Mouse (Mus musculus) stomach, embryonic 15.5 days (tissue): ENCODE measurements around the gene Thsd7a. TPM values are rescaled to one million over a fixed set of nuclear protein-coding genes. Genes with fewer than 3 reads are reported as not detected.

Experiments
- ATAC-seq: fragments of 200-750 bp; cut with Nextera tagmentation; 2 replicates; pipeline ENCODE4 v1.8.0; 2017; ENCODE audit warnings: low read depth, moderate number of reproducible peaks, moderate TSS enrichment; ENCODE audit not compliant: insufficient read depth, low FRiP score
- H3K27ac ChIP-seq: fragments of 300-500 bp; sonication (generic); 2 replicates; pipeline ENCODE4 v1.5.1; 2015; ENCODE audit warnings: mild to moderate bottlenecking, inconsistent platforms
- H3K27me3 ChIP-seq: fragments of 300-500 bp; sonication (generic); replicated peaks from 2 replicates; pipeline ENCODE4 v1.6.1; 2015; ENCODE audit warnings: inconsistent platforms
- H3K36me3 ChIP-seq: fragments of 300-500 bp; sonication (generic); 2 replicates; pipeline ENCODE4 v1.6.1; 2015; ENCODE audit warnings: inconsistent platforms
- H3K4me1 ChIP-seq: fragments of 300-500 bp; sonication (generic); 2 replicates; pipeline ENCODE4 v1.6.1; 2015; ENCODE audit warnings: inconsistent platforms
- H3K4me2 ChIP-seq: fragments of 300-500 bp; sonication (generic); 2 replicates; pipeline ENCODE4 v1.6.1; 2015; ENCODE audit warnings: mild to moderate bottlenecking, inconsistent platforms
- H3K4me3 ChIP-seq: fragments of 300-500 bp; sonication (generic); replicated peaks from 2 replicates; pipeline ENCODE4 v1.5.1; 2015; ENCODE audit warnings: inconsistent platforms
- H3K9ac ChIP-seq: fragments of 300-500 bp; sonication (generic); 2 replicates; pipeline ENCODE4 v1.6.1; 2015; ENCODE audit warnings: inconsistent platforms
- H3K9me3 ChIP-seq: fragments of 300-500 bp; sonication (generic); 2 replicates; pipeline ENCODE4 v1.6.1; 2016; ENCODE audit warnings: inconsistent platforms
- WGBS: fragments of 180-500 bp; shearing (Covaris S2); methylation state at CpG from one replicate; pipeline ENCODE4 v1.1.7; 2015; 5-methylcytosine and 5-hydroxymethylcytosine counted together
- polyA plus RNA-seq: library from polyadenylated mRNA; unstranded; fragments of >200 nt; fragmentation: Nextera tagmentation; extraction: Ambion mirVana; gene quantifications from 2 replicates; pipeline ENCODE4 v1.2.1, GENCODE M21; 2015

Thsd7a gene
- polyA plus RNA-seq, 1 experiment from 2014 or later = 3.4 TPM

DNA sequence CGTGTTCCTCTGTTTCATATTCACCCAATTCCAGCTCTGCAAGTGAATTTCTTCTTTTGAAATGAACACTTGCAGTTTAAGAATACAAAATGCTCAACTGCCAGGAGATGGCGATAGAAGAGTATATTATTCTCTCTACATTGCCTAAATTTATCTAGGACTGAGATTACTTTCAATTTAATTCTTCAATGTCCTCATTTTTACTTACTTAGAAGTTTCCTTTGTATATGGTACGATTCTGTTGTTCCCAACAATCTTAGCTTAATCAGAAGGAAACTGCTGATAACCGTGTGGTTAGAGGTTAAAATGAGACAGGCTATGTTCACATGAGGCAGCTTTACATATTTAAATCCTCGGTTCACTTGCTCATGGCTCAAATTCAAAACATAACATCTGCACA is 398.5 kb downstream of the Thsd7a start:
- no peaks in the 10 kb centered on the region for H3K36me3 ChIP-seq
- H3K9ac ChIP-seq = no peak overlapping the region
- no peak overlapping the region for H3K27ac ChIP-seq
- no peaks in the 10 kb centered on the region for H3K9me3 ChIP-seq
- H3K27me3 ChIP-seq = no peaks in the 10 kb centered on the region
- no peak overlapping the region for H3K4me3 ChIP-seq
- no peak for ATAC-seq
- no peak overlapping the region for H3K4me2 ChIP-seq
- H3K4me1 ChIP-seq = no peaks in the 10 kb centered on the region
- WGBS = 34% methylated on average over 5 of the region's 5 CpGs

DNA sequence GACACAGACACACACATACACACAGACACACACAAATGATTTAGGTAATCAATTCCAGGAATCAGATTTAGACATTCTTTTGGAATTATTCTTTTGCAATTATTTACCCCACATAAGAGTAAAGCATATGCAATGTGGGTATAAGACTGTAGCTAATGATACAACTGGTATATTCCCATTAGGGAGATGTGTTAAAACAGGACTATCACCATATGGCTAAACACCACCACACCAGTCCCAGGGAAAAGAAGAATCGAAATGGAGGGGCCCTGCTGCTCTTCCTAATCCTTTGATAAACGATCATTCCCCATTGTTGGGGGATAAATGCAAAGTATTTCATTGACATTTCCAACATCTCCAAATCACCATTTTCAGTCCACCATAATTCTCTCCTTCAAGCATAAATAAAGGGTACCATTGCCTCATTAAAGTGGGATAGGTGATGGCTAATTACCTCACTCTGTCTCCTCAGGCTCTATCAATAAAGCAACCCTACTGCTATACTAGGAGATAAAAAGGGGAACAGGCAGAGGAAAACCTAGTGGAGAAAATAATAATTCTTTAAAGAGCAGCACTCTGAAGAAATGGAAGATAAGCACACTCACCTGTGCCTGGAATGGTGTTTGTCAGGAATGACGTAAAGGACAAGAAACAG is 400.0 kb downstream of the Thsd7a start:
- Histone ChIP-seq H3K27ac (no peak overlapping the region), H3K4me3 (no peak overlapping the region), H3K36me3 (no peaks in the 10 kb centered on the region), H3K4me1 (no peaks in the 10 kb centered on the region), H3K27me3 (no peaks in the 10 kb centered on the region), H3K9me3 (no peaks in the 10 kb centered on the region), H3K9ac (no peak overlapping the region), H3K4me2 (no peak overlapping the region)
- 65% methylated on average over 3 of the region's 3 CpGs for WGBS
- no peak for ATAC-seq

DNA sequence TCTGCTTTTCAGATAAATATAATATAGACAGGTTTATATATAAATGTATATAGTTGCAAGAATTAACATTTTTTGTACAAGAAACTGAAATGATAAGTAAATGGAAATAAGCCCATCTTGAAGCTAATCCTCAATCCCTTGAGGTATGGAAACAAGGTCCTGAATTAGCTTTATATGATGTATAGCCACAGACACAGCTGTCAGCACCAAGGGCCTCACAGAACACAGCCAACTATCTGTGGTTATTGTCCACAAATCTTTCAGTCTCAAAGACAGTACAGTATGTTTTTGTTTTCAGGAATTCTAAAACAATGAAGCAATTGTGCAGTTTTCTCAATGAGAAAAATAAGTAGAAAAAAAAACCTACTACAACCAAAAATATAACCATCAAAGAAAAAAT is 400.5 kb downstream of the Thsd7a start:
- Histone ChIP-seq H3K27ac (no peak overlapping the region), H3K36me3 (no peaks in the 10 kb centered on the region), H3K4me1 (no peaks in the 10 kb centered on the region), H3K4me2 (no peak overlapping the region), H3K4me3 (no peak overlapping the region), H3K27me3 (no peaks in the 10 kb centered on the region), H3K9ac (no peak overlapping the region), H3K9me3 (no peaks in the 10 kb centered on the region)
- ATAC-seq = no peak

DNA sequence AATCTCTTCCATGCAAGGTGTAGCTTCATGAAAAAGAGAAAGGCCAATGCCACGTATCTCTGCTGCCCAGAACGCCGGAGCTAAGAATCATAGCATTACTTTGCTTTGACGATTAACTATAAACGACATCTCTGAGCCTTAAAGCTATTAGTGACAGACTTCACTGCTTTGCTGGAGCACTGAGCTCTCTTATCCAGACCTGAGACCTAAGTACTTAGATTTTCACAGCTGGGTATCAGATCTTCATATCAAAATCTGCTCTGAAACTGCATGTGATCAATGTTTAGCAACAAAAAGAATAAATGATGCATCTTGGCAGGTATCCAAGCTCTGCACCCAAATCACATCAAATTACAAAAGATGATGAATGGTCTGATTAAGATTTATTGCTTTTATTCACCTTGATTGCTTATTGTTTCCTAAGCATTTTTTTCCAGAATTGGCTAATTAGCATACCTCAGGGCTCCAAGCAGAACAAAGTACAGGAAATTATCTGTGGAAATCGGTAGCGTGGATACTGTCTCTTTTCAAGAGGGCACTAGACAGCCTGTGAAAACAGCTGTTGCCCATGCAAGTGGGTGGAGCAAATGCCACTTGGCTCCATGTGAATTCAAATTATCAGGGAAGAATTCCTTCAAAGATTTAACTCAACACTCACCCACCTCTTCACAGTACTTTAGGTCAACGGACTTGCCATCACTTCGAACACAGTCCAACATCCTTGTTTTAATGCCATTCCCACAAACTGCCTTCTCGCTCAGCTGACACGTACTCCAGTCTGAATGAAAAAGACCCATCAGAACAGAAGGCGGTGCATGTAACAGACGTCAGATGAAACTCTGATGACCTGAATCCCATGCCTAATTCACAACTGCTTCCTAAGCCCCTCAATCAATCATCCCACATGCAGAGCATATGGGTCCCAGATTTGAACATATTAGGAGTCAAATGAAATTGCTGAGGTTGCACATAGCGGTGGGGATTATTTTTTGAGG is 412.3 kb downstream of the Thsd7a start:
- Histone ChIP-seq H3K36me3 (no peaks in the 10 kb centered on the region), H3K4me3 (no peak overlapping the region), H3K27ac (no peak overlapping the region), H3K9ac (no peak overlapping the region), H3K4me2 (no peak overlapping the region), H3K27me3 (no peaks in the 10 kb centered on the region), H3K4me1 (no peaks in the 10 kb centered on the region), H3K9me3 (no peaks in the 10 kb centered on the region)
- 74% methylated on average over 14 of the region's 14 CpGs for WGBS
- no peak for ATAC-seq

DNA sequence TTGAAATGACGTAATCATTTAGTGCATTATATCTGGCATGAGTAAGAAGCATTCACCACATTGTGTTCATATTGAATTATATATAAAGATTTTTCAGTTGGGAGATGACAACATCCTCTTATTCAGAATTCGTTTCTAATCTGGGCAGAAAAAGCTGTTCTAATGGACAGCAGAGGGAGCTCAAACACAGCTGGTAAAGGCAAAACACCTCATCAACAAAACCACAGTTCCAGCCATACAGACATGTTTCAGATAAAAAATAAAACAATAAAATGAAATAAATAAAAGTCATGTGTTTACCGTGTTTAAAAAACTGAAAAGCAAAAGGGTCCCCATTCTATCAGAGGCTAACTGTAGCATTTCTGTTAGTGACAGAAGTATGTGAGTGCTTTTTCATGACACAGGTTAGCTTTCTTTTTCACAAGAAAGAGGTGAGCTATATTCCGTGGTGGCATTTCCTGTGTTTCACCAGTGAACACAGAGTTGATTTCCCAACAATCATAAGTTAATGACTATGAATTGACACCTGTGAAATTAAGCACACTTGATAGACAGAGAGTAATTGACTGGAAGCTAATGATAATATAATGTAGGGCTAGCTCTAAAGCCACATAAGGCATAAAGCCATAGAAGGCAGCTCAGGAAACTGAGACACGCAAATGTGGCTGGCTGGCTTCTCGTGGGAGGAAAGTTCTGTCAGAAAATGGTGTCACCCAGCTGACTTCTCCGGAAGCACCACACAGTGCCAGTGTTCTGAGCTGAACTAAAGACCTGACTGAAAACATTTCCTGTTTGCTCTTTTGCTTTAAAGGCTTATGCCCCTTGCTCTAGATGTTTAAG is 433.9 kb downstream of the Thsd7a start:
- no peaks in the 10 kb centered on the region for H3K27me3 ChIP-seq
- no peak overlapping the region for H3K4me3 ChIP-seq
- no peaks in the 10 kb centered on the region for H3K9me3 ChIP-seq
- no peak overlapping the region for H3K4me2 ChIP-seq
- H3K36me3 ChIP-seq = no peaks in the 10 kb centered on the region
- WGBS = 52% methylated on average over 7 of the region's 7 CpGs
- no peak for ATAC-seq
- no peak overlapping the region for H3K27ac ChIP-seq
- H3K4me1 ChIP-seq = no peaks in the 10 kb centered on the region
- no peak overlapping the region for H3K9ac ChIP-seq

DNA sequence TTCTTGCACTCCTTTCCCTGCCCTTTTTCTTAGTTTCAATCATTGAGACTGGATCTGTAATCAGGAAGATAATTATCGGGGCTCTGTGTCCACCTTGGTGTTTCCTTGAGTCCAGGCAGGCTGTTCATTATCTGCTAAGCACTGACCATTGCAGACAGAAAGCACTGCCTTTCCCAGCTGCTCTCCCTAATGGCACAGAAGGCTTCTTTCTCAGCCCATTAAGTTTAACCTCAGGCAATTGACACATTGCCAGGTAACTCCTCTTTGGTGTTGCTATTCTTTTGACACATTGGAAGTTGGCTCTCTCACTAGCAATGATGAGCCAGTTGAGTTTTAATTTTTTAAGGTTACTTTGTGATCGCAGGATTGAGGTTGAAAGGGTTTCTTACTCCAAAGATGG is 441.7 kb downstream of the Thsd7a start:
- Histone ChIP-seq H3K27me3 (no peaks in the 10 kb centered on the region), H3K4me2 (no peak overlapping the region), H3K9me3 (no peaks in the 10 kb centered on the region), H3K9ac (no peak overlapping the region), H3K36me3 (no peaks in the 10 kb centered on the region), H3K4me1 (no peaks in the 10 kb centered on the region), H3K4me3 (no peak overlapping the region), H3K27ac (no peak overlapping the region)
- ATAC-seq = no peak
- WGBS = 68% methylated on average over 2 of the region's 2 CpGs

DNA sequence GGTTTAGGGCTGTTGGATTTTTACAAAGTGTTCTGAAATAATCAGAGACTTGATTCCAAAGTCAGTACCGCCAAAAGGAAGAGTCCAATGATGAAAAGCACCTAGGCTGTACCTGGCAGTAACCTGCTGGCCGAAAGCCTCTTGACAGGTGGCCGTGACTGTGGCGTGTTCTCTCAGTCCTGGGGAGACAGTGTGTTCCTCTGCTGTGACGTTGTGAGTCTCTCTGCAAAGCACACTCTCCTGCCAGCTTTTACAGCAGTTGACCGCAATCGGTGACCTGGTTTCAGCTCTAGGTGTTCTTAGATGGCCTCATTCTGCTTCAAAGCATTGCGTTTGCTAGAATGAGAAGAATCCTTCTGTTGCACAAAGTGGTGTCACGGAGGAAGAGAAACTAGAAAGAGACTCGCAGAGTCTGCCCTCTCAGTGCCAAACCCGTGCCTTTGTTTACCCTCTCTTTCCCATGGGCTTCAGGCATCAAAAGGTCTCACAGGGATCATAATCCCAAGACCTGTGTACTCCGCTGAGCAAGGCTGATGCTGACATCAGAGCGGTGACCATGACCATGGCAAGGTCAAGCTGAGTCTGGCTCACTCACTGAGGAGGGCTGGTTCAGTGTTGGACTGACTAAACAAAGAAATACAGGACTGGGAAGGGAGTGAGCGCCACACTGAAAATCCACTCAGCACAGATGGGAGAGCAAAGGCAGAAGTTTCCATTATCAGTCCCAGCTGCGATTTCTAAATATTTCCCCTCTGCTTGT is 486.4 kb downstream of the Thsd7a start:
- Histone ChIP-seq H3K4me2 (no peak overlapping the region), H3K9ac (no peak overlapping the region), H3K4me1 (no peaks in the 10 kb centered on the region), H3K36me3 (no peaks in the 10 kb centered on the region), H3K9me3 (no peaks in the 10 kb centered on the region), H3K27me3 (no peaks in the 10 kb centered on the region), H3K4me3 (no peak overlapping the region), H3K27ac (no peak overlapping the region)
- no peak for ATAC-seq
- 78% methylated on average over 15 of the region's 15 CpGs for WGBS
